ENCODE assay signal across 8 mouse cellular contexts in the genomic region with DNA sequence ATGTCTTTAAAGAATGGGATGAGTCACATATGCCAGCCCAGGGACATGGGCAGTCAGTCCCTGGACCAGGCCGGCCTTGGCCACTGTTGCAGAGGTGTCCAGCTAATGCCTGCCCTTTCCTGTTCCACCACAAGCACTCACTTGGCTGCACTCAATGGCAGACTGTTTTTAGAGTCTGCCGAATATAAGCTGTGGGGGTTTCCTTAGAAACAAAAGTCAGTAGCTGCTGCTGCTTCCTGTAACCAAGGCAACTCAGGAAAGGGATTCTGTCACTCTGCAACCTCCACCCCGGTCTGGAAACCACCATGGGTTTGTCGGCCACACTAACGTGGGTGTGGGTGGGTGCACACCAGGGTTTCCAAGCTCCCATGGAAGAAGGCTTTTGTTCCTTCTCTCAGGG.
DNase-seq lines count a peak whose midpoint lies in the region; ATAC-seq and TF ChIP-seq lines count a peak whose summit lies in the region.
"Had no signal": no experiment of that assay in that cellular context is flagged by ENCODE, and none has a peak within 500 bp of the region (broad histone marks: within the 10 kb centered on the region; RNA-seq: fewer than 3 reads in every experiment).

No protein-coding gene starts in this region.

- peak overlapping the region; percentile 21; the same call in 1 of the 2 replicates for H3K27ac ChIP-seq in kidney, embryonic 16.5 days (ENCODE audit: low read length)
- H3K27ac ChIP-seq in small intestine, adult 2 months (ENCODE audit: insufficient read depth, low read depth, low read length): peak overlapping the region; percentile 54; the same call in 1 of the 2 replicates

- no peak overlapping the region for H3K4me3 ChIP-seq in kidney, embryonic 16.5 days (ENCODE audit: low read length)
- no peak overlapping the region for H3K4me3 ChIP-seq in small intestine, adult 2 months (ENCODE audit: low read depth, low read length)
- H3K4me3 ChIP-seq: embryonic facial prominence, embryonic 12.5 days had no signal

- H3K4me2 ChIP-seq in kidney, embryonic 16.5 days (replicated peaks; ENCODE audit: low read depth, low read length): no peak overlapping the region
- H3K4me2 ChIP-seq: embryonic facial prominence, embryonic 12.5 days had no signal

- 33% methylated on average over 5 of the region's 5 CpGs for WGBS in kidney, embryonic 16.5 days
- 60% methylated on average over 5 of the region's 5 CpGs for WGBS in small intestine, adult 2 months

- H3K9me3 ChIP-seq in kidney, embryonic 16.5 days (ENCODE audit: low read length): no peaks in the 10 kb centered on the region
- H3K9me3 ChIP-seq: embryonic facial prominence, embryonic 12.5 days had no signal

- H3K9ac ChIP-seq in kidney, embryonic 16.5 days (replicated peaks; ENCODE audit: low read length): no peak overlapping the region
- H3K9ac ChIP-seq: embryonic facial prominence, embryonic 12.5 days had no signal

- TF ChIP-seq POLR2A in small intestine, adult 2 months (IDR thresholded peaks at IDR 0.05; ENCODE audit: low read depth, low read length): no peak

- no peaks in the 10 kb centered on the region for H3K36me3 ChIP-seq in kidney, embryonic 16.5 days (ENCODE audit: insufficient read depth, low read length)
- no peaks in the 10 kb centered on the region; the same call in 1 of the 2 replicates for H3K36me3 ChIP-seq in small intestine, adult 2 months (ENCODE audit: control insufficient read depth, insufficient read depth, low read length)
- H3K36me3 ChIP-seq: embryonic facial prominence, embryonic 12.5 days had no signal

- H3K4me1 ChIP-seq in kidney, embryonic 16.5 days (ENCODE audit: insufficient read depth, low read length): peaks cover 49% of the 10 kb centered on the region
- peaks cover 72% of the 10 kb centered on the region for H3K4me1 ChIP-seq in small intestine, adult 2 months (ENCODE audit: control insufficient read depth, insufficient read depth, insufficient read length, low read length)

- ATAC-seq in kidney, embryonic 16.5 days (ENCODE audit: low FRiP score, low TSS enrichment): 0 out of 2 replicates have a peak, but pooled peaks have one; percentile 40

- DNase-seq in 416B (ENCODE audit: low read depth): peak; percentile 85
- DNase-seq in CD8-positive naive resting alpha-beta T cell, adult 2 months (ENCODE audit: low read depth in 2 of 2, low spot score in 2 of 2): peak; percentile 46 to 58
- DNase-seq in frontal cortex, postnatal 14 days (ENCODE audit: low spot score in 2 of 2): peak; percentile 51 to 65
- peak; percentile 54 to 61 for DNase-seq in lung, postnatal 4 days
- no peak for DNase-seq in cerebellum, postnatal 14 days

- no peaks in the 10 kb centered on the region for H3K27me3 ChIP-seq in kidney, embryonic 16.5 days (ENCODE audit: insufficient read depth, low read length)
- H3K27me3 ChIP-seq in small intestine, adult 2 months (ENCODE audit: control insufficient read depth, insufficient read depth, low read length): no peaks in the 10 kb centered on the region
- H3K27me3 ChIP-seq: embryonic facial prominence, embryonic 12.5 days had no signal

- no peak for TF ChIP-seq CTCF in small intestine, adult 2 months (IDR thresholded peaks at IDR 0.05; ENCODE audit: extremely low read depth, insufficient read length, insufficient replicate concordance, low read depth, low read length)

Comparison
In these comparisons a context has a peak if more than half of its experiments do, and no peak if none do; other contexts are left out.
1. DNase-seq: peak in 416B (single experiment), CD8-positive naive resting alpha-beta T cell, adult 2 months (2 of 2), frontal cortex, postnatal 14 days (2 of 2) and lung, postnatal 4 days (2 of 2); none in cerebellum, postnatal 14 days (0 of 2).